Mouse (Mus musculus): Measurements from ENCODE around the gene Caap1. TPM values are rescaled to one million over a fixed set of nuclear protein-coding genes. Genes with fewer than 3 reads are reported as not detected.

Gene Caap1
- total RNA-seq, 4 experiments from 2014 or later: 3.4 to 4.4 (median 3.8) TPM

DNA sequence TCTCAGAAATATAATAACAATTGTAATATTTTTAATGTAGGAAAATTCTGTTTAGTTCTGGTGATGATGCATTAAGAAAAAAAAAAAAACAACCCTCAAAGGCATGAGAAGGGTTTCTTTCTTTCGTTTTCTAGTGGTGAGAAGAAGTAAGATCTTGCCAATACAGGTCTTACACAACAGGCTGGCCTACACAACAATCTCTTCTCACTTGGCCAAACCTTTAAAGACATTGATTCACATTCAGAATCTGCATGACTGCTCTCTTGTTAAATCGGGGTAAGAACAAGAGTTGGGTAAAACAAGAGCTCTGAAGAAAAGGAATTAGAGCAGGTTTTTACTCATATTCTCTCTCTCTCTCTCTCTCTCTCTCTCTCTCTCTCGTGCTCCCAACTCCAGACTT is 41.2 kb downstream of the Caap1 start:
- no peak for DNase-seq (ENCODE audit: low spot score)

DNA sequence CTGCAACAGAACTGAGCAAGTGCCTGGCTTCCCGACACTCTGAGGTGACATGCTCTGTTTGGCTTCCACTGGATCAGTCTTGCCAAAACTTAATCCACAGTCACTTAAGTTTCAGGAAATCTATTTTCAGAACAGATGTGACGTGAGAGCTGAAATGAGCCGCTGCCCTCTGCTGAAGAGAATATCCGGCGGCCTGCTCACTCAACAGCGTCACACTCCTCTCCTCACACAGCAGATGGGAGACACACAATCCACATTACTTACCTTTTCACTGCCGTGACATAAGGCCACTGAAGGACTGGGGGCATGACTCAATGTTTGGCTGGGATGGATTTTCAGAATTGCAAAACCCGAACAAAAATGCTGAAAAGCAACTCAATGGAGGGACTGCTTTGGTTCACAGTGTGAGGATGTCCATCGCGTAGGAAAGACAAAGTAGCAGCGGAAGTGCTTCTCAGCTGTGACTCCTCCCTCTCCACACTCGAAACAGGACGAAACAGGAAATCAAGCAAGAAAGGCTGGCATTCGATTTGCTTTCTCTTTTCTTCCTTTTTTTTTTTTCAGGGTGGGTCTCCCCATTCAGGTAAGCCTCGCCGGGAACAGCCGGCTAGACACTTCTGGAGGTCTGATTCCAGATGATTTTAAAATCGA is 79.7 kb downstream of the Caap1 start:
- DNase-seq (ENCODE audit: low spot score): peak; percentile 65

DNA sequence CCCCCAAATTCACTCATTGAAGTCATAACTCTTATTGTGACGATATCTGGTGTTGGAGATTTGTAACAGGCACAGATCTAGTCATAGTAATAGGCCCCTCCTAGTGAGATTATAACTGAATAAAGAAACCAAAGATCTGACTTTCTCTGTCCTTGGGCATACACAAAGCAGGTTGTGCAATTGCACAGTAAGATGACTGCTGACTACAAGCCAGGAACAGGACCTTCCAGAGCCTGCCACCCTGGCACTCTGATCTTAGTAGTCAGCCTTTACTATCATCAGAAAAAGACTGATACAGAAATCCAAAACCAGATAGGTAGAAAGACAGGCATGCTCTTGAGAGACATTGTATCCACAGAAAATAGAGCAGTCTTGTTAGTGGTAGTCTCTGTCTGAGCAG is 83.3 kb downstream of the Caap1 start:
- DNase-seq (ENCODE audit: low spot score): peak; percentile 3

DNA sequence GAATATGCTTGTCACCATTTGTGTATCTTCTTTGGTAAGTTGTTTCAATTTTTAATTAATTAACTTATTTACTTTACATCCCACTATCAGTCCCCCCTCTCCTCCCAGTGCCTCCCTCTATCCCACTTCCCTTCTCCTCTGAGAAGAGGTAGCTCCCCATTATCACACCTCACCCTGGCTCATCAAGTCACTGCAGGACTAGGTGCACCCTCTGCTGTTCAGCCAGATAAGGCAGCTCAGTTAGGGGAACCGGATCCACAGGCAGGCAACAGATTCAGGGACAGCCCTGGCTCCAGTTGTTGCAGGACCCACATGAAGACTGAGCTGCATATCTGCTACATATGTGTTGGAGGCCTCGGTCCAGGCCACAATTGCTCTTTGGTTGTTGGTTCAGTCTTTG is 97.2 kb downstream of the Caap1 start:
- DNase-seq (ENCODE audit: low spot score): no peak

DNA sequence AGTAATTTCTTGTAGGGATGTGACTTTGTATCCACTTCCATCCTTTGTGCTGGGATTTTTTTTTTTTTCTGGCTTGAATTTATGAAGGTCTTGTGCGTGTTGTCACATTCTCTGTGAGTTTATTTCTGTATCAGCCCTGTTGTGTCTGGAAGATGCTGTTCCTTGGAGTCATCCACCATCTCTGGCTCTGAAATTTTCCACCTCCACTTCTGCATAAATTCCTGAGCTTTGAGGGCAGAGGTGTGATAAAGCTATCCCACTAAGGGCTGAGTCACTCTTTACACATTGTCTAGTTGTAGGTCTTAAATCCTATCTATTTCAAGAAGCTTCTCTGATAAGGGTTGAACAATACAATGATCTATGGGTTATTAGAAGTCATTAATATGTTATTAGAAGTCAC is 101.7 kb downstream of the Caap1 start:
- DNase-seq (ENCODE audit: low spot score): no peak

Other genes with a start within 250 kb of the Caap1 start
- gene Gm10306, start 250 bp downstream of the Caap1 start, total RNA-seq (2022): not detected
- gene Plaa, start 46.4 kb upstream of the Caap1 start, total RNA-seq (2022): 10 to 100 TPM; 39.0 to 48.5 (median 46.0) TPM
- gene Ift74, start 57.7 kb upstream of the Caap1 start, total RNA-seq (2022): 1 to 10 TPM; 4.5 to 5.8 (median 4.9) TPM
- gene Lrrc19, start 93.3 kb upstream of the Caap1 start, total RNA-seq (2022): not detected
- 10 to 100 TPM; 33.1 to 36.1 (median 33.6) TPM for gene Tek, start 182.5 kb upstream of the Caap1 start, total RNA-seq (2022)

Measured in heart, adult 8-10 months (tissue).